Mouse (Mus musculus) liver, embryonic 18 days (tissue): Measurements from ENCODE around the gene Apcs. TPM values are rescaled to one million over a fixed set of nuclear protein-coding genes. Genes with fewer than 3 reads are reported as not detected.

Experiments
- polyA plus RNA-seq: library from polyadenylated mRNA; depleted of rRNA; stranded (reverse); fragments of >200 nt; gene quantifications from 2 replicates; pipeline ENCODE4 v1.2.3, GENCODE M21; 2012; rRNA removed

The Apcs gene
- 1,000 and 1,170 TPM in 2 replicates for polyA plus RNA-seq

GRCm38 (mm10) chr1:172894777-172895357 lies at the start of gene Apcs:
Gene Apcs (minus strand): TSS chr1:172895041.

Other genes starting within 250 kb of the Apcs start
- gene Crp, start 197.0 kb downstream of the Apcs start, polyA plus RNA-seq, result 249 and 255 TPM in 2 replicates
- gene Olfr16, start 55.4 kb upstream of the Apcs start, polyA plus RNA-seq, result 1.2 TPM in 2 replicates
- gene Olfr1408, start 242.3 kb upstream of the Apcs start, polyA plus RNA-seq, result not detected in 2 replicates